Mouse (Mus musculus) retina, postnatal 7 days (tissue): ENCODE measurements around the gene Slc8b1.

ENCODE experiments used
- DNase-seq: peaks from one replicate; pipeline ENCODE4 v3.0.0-alpha.2; 2012; ENCODE audit warnings: low read depth, low spot score

The Slc8b1 gene

GRCm38 (mm10) chr5:120510982-120511642 lies at the start of gene Slc8b1:
Gene Slc8b1 (plus strand): TSS chr5:120511168.
- DNase-seq, result peak; percentile 80

GRCm38 (mm10) chr5:120461902-120462301 lies 49.1 kb upstream of the Slc8b1 start:
- no peak for DNase-seq

GRCm38 (mm10) chr5:120464321-120464720 lies 46.6 kb upstream of the Slc8b1 start:
- no peak for DNase-seq

GRCm38 (mm10) chr5:120465062-120465461 lies 45.9 kb upstream of the Slc8b1 start:
- DNase-seq, result no peak

GRCm38 (mm10) chr5:120465860-120466259 lies 45.1 kb upstream of the Slc8b1 start:
- DNase-seq, result no peak

GRCm38 (mm10) chr5:120467026-120467425 lies 43.9 kb upstream of the Slc8b1 start:
- no peak for DNase-seq

- DNase-seq, result no peak
Observed at GRCm38 (mm10) chr5:120468336-120468735, 42.6 kb upstream of the Slc8b1 start.

- DNase-seq, result no peak
Observed at GRCm38 (mm10) chr5:120468830-120469229, 42.1 kb upstream of the Slc8b1 start.

- DNase-seq, result no peak
Observed at GRCm38 (mm10) chr5:120471538-120471937, 39.4 kb upstream of the Slc8b1 start.

- DNase-seq, result no peak
Observed at GRCm38 (mm10) chr5:120472770-120473169, 38.2 kb upstream of the Slc8b1 start, which contains the start of gene Sdsl. Gene Sdsl (minus strand): TSS chr5:120472810.

- DNase-seq, result no peak
Observed at GRCm38 (mm10) chr5:120473361-120473760, 37.6 kb upstream of the Slc8b1 start.

GRCm38 (mm10) chr5:120475861-120476260 lies 35.1 kb upstream of the Slc8b1 start:
- no peak for DNase-seq

- no peak for DNase-seq
Observed at GRCm38 (mm10) chr5:120476296-120476695, 34.7 kb upstream of the Slc8b1 start, which contains the start of gene Sds. Gene Sds (plus strand): TSS chr5:120476526.

- DNase-seq, result no peak
Observed at GRCm38 (mm10) chr5:120477993-120478392, 33.0 kb upstream of the Slc8b1 start.

- DNase-seq, result no peak
Observed at GRCm38 (mm10) chr5:120479538-120479937, 31.4 kb upstream of the Slc8b1 start.

GRCm38 (mm10) chr5:120481205-120481604 lies 29.8 kb upstream of the Slc8b1 start:
- DNase-seq, result no peak

GRCm38 (mm10) chr5:120483399-120483798 lies 27.6 kb upstream of the Slc8b1 start:
- DNase-seq, result no peak

- no peak for DNase-seq
Observed at GRCm38 (mm10) chr5:120487844-120488243, 23.1 kb upstream of the Slc8b1 start.

GRCm38 (mm10) chr5:120490679-120491192 lies 20.2 kb upstream of the Slc8b1 start:
- no peak for DNase-seq

GRCm38 (mm10) chr5:120492437-120492836 lies 18.5 kb upstream of the Slc8b1 start:
- DNase-seq, result no peak

GRCm38 (mm10) chr5:120493440-120493839 lies 17.5 kb upstream of the Slc8b1 start:
- no peak for DNase-seq

GRCm38 (mm10) chr5:120493873-120494395 lies 17.0 kb upstream of the Slc8b1 start:
- no peak for DNase-seq

- DNase-seq, result no peak
Observed at GRCm38 (mm10) chr5:120495064-120495702, 15.8 kb upstream of the Slc8b1 start.
